Mouse (Mus musculus) ovary, adult 18-20 months (tissue): ENCODE data around the gene Bcas3.

ENCODE experiments used
- DNase-seq: peaks from one replicate; pipeline ENCODE4 v3.0.0; 2022; ENCODE audit warnings: low spot score, mixed read lengths

Gene Bcas3

GRCm38 (mm10) chr11:85379091-85379490, 26.1 kb downstream of the Bcas3 start:
- no peak for DNase-seq

- no peak for DNase-seq
These were observed 27.1 kb downstream of the Bcas3 start for GRCm38 (mm10) chr11:85380046-85380445.

GRCm38 (mm10) chr11:85382055-85382454, 29.1 kb downstream of the Bcas3 start:
- DNase-seq = peak; percentile 23

- no peak for DNase-seq
These were observed 31.2 kb downstream of the Bcas3 start for GRCm38 (mm10) chr11:85383975-85384821.

GRCm38 (mm10) chr11:85392179-85392863, 39.4 kb downstream of the Bcas3 start:
- DNase-seq = no peak

- DNase-seq = no peak
These were observed 39.9 kb downstream of the Bcas3 start for GRCm38 (mm10) chr11:85392864-85393220.

GRCm38 (mm10) chr11:85393990-85394389, 41.0 kb downstream of the Bcas3 start:
- DNase-seq = no peak

- DNase-seq = no peak
These were observed 42.4 kb downstream of the Bcas3 start for GRCm38 (mm10) chr11:85395361-85395760.

GRCm38 (mm10) chr11:85406531-85406930, 53.6 kb downstream of the Bcas3 start:
- no peak for DNase-seq

GRCm38 (mm10) chr11:85407700-85408099, 54.7 kb downstream of the Bcas3 start:
- no peak for DNase-seq

- no peak for DNase-seq
These were observed 59.4 kb downstream of the Bcas3 start for GRCm38 (mm10) chr11:85412319-85412718.

GRCm38 (mm10) chr11:85414476-85414875, 61.5 kb downstream of the Bcas3 start:
- no peak for DNase-seq

GRCm38 (mm10) chr11:85427353-85427752, 74.4 kb downstream of the Bcas3 start:
- DNase-seq = no peak

GRCm38 (mm10) chr11:85428227-85428626, 75.3 kb downstream of the Bcas3 start:
- no peak for DNase-seq

GRCm38 (mm10) chr11:85430743-85431448, 77.9 kb downstream of the Bcas3 start:
- no peak for DNase-seq

GRCm38 (mm10) chr11:85447375-85447774, 94.4 kb downstream of the Bcas3 start:
- DNase-seq = no peak

- DNase-seq = no peak
These were observed 100.8 kb downstream of the Bcas3 start for GRCm38 (mm10) chr11:85453598-85454304.

- no peak for DNase-seq
These were observed 101.3 kb downstream of the Bcas3 start for GRCm38 (mm10) chr11:85454305-85454682.

- DNase-seq = no peak
These were observed 108.6 kb downstream of the Bcas3 start for GRCm38 (mm10) chr11:85461536-85461935.

- no peak for DNase-seq
These were observed 116.6 kb downstream of the Bcas3 start for GRCm38 (mm10) chr11:85469526-85469925.

- DNase-seq = no peak
These were observed 117.5 kb downstream of the Bcas3 start for GRCm38 (mm10) chr11:85470508-85470907.

- no peak for DNase-seq
These were observed 121.4 kb downstream of the Bcas3 start for GRCm38 (mm10) chr11:85474326-85474725.
